Mouse (Mus musculus): ENCODE results near the gene Ppp1r13b. TPM values are rescaled to one million over a fixed set of nuclear protein-coding genes. Genes with fewer than 3 reads are reported as not detected.
A peak's percentile ranks its signal among the peaks of the same experiment; 100 is the strongest.

Gene Ppp1r13b
- total and polyA plus RNA-seq, 3 experiments, result 19.7 to 41.7 (median 28.1) TPM

- Histone ChIP-seq H3K9me3 (replicated peaks) (no peaks in the 10 kb centered on the region), H3K4me1 (ENCODE audit: insufficient read depth, low read depth, low read length) (no peaks in the 10 kb centered on the region), H3K36me3 (replicated peaks) (peaks cover 66% of the 10 kb centered on the region), H3K27me3 (ENCODE audit: insufficient read depth, low read length) (no peaks in the 10 kb centered on the region), H3K4me3 (ENCODE audit: low read depth, low read length) (no peak overlapping the region)
- TF ChIP-seq GATA2 (IDR thresholded peaks at IDR 0.05; ENCODE audit: borderline replicate concordance, low read depth, low read length), result no peak
- DNase-seq (ENCODE audit: low spot score) (no peak), ATAC-seq (ENCODE audit: extremely low read depth, insufficient number of reproducible peaks, low FRiP score, poor library complexity, severe bottlenecking) (no peak)
Measured at GRCm38 (mm10) chr12:111855448-111855847, 52.5 kb downstream of the Ppp1r13b start.

DNA sequence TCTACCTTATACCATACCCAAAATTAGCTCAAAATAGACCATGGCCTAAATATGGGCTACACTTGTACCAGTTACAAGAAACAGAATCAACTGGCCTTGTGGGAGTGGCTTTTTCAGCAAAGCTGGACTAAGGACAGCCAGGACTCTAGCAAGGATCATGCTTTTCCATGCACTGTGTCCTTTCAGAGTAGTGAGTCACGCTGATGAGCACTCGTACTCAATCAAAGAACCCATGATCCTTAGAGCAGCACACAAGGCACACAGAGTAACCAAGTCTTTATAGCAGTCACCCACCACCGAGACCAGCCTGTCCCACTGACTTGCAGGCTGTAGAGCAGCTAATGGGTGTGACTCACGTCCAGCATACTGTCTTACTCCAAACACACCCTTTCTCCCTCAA is 54.4 kb downstream of the Ppp1r13b start:
- no peaks in the 10 kb centered on the region for H3K27me3 ChIP-seq (ENCODE audit: insufficient read depth, low read length)

GRCm38 (mm10) chr12:111853011-111853436 is 54.9 kb downstream of the Ppp1r13b start:
- ATAC-seq (ENCODE audit: extremely low read depth, insufficient number of reproducible peaks, low FRiP score, poor library complexity, severe bottlenecking), result no peak
- Histone ChIP-seq H3K4me3 (ENCODE audit: low read depth, low read length) (no peak overlapping the region), H3K27me3 (ENCODE audit: insufficient read depth, low read length) (no peaks in the 10 kb centered on the region), H3K9me3 (replicated peaks) (peaks cover 4% of the 10 kb centered on the region; the same call in 1 of the 2 replicates), H3K4me1 (ENCODE audit: insufficient read depth, low read depth, low read length) (peaks cover 4% of the 10 kb centered on the region), H3K36me3 (replicated peaks) (peaks cover 71% of the 10 kb centered on the region)
- TF ChIP-seq GATA2 (IDR thresholded peaks at IDR 0.05; ENCODE audit: borderline replicate concordance, low read depth, low read length) (no peak), GATA1 (IDR thresholded peaks at IDR 0.05; ENCODE audit: borderline replicate concordance, low read length) (no peak)
- no peak for DNase-seq (ENCODE audit: low spot score)

More for the DNA sequence above, 54.4 kb downstream of the Ppp1r13b start:
- H3K4me3 ChIP-seq (ENCODE audit: low read depth, low read length), result no peak overlapping the region
- DNase-seq (ENCODE audit: low spot score) (no peak), ATAC-seq (ENCODE audit: extremely low read depth, insufficient number of reproducible peaks, low FRiP score, poor library complexity, severe bottlenecking) (no peak)
- H3K9me3 ChIP-seq (replicated peaks), result peaks cover 4% of the 10 kb centered on the region; the same call in 1 of the 2 replicates
- TF ChIP-seq CTCF (IDR thresholded peaks at IDR 0.05; ENCODE audit: low read depth, low read length) (no peak), POLR2AphosphoS5 (IDR thresholded peaks at IDR 0.05; ENCODE audit: insufficient replicate concordance, low read depth, low read length) (no peak), GATA2 (IDR thresholded peaks at IDR 0.05; ENCODE audit: borderline replicate concordance, low read depth, low read length) (no peak), GATA1 (IDR thresholded peaks at IDR 0.05; ENCODE audit: borderline replicate concordance, low read length) (no peak), TAL1 (conservative IDR thresholded peaks at IDR 0.05; ENCODE audit: low read depth, low read length) (no peak)
- peaks cover 71% of the 10 kb centered on the region for H3K36me3 ChIP-seq (replicated peaks)
- peaks cover 2% of the 10 kb centered on the region for H3K4me1 ChIP-seq (ENCODE audit: insufficient read depth, low read depth, low read length)

- no peak for TF ChIP-seq GATA2 (IDR thresholded peaks at IDR 0.05; ENCODE audit: borderline replicate concordance, low read depth, low read length)
- no peak for TF ChIP-seq POLR2AphosphoS5 (IDR thresholded peaks at IDR 0.05; ENCODE audit: insufficient replicate concordance, low read depth, low read length)
- TF ChIP-seq CTCF (IDR thresholded peaks at IDR 0.05; ENCODE audit: low read depth, low read length), result no peak
- Histone ChIP-seq H3K27me3 (ENCODE audit: insufficient read depth, low read length) (no peaks in the 10 kb centered on the region), H3K36me3 (replicated peaks) (peaks cover 66% of the 10 kb centered on the region), H3K4me3 (ENCODE audit: low read depth, low read length) (no peak overlapping the region), H3K9me3 (replicated peaks) (peaks cover 4% of the 10 kb centered on the region; the same call in 1 of the 2 replicates), H3K4me1 (ENCODE audit: insufficient read depth, low read depth, low read length) (peaks cover 8% of the 10 kb centered on the region)
- DNase-seq (ENCODE audit: low spot score), result no peak
- ATAC-seq (ENCODE audit: extremely low read depth, insufficient number of reproducible peaks, low FRiP score, poor library complexity, severe bottlenecking), result no peak
Measured at GRCm38 (mm10) chr12:111851745-111852144, 56.2 kb downstream of the Ppp1r13b start.

GRCm38 (mm10) chr12:111851235-111851634 is 56.7 kb downstream of the Ppp1r13b start:
- ATAC-seq (ENCODE audit: extremely low read depth, insufficient number of reproducible peaks, low FRiP score, poor library complexity, severe bottlenecking), result no peak
- Histone ChIP-seq H3K4me3 (ENCODE audit: low read depth, low read length) (no peak overlapping the region), H3K36me3 (replicated peaks) (peaks cover 64% of the 10 kb centered on the region), H3K4me1 (ENCODE audit: insufficient read depth, low read depth, low read length) (peaks cover 9% of the 10 kb centered on the region), H3K27me3 (ENCODE audit: insufficient read depth, low read length) (no peaks in the 10 kb centered on the region), H3K9me3 (replicated peaks) (peaks cover 4% of the 10 kb centered on the region; the same call in 1 of the 2 replicates)
- no peak for DNase-seq (ENCODE audit: low spot score)
- TF ChIP-seq CTCF (IDR thresholded peaks at IDR 0.05; ENCODE audit: low read depth, low read length) (peak; percentile 28; the same call in 1 of the 2 replicates), TAL1 (conservative IDR thresholded peaks at IDR 0.05; ENCODE audit: low read depth, low read length) (no peak)

DNA sequence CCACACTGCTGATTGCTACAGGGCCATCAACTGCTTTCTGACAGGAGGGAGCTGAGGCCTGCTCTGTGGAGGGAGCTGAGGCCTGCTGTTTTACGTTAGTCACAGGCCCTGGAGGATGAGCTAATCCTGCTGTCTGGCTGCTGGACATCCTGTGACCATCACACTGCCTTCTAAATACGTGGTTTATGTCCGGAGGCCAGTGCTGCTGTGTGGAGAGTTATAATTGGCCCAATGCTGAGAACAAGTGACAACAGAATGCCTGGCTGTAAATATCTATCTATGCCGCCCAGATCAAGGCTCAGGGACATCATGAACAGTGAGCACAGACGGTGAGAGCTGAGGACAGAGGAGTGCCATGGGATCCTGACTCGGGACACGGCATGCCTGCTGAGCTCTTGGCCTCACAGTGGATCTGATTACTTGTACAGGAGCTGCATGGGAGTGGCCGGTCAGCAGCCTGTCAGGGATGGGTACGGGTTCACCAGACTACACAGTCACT is 59.6 kb downstream of the Ppp1r13b start:
- peaks cover 16% of the 10 kb centered on the region for H3K4me1 ChIP-seq (ENCODE audit: insufficient read depth, low read depth, low read length)
- no peaks in the 10 kb centered on the region for H3K27me3 ChIP-seq (ENCODE audit: insufficient read depth, low read length)
- ATAC-seq (ENCODE audit: extremely low read depth, insufficient number of reproducible peaks, low FRiP score, poor library complexity, severe bottlenecking) (no peak), DNase-seq (ENCODE audit: low spot score) (no peak)
- peaks cover 61% of the 10 kb centered on the region for H3K36me3 ChIP-seq (replicated peaks)
- H3K9me3 ChIP-seq (replicated peaks), result peaks cover 4% of the 10 kb centered on the region; the same call in 1 of the 2 replicates
- TF ChIP-seq POLR2AphosphoS5 (IDR thresholded peaks at IDR 0.05; ENCODE audit: insufficient replicate concordance, low read depth, low read length) (no peak), GATA1 (IDR thresholded peaks at IDR 0.05; ENCODE audit: borderline replicate concordance, low read length) (no peak), CTCF (IDR thresholded peaks at IDR 0.05; ENCODE audit: low read depth, low read length) (no peak), TAL1 (conservative IDR thresholded peaks at IDR 0.05; ENCODE audit: low read depth, low read length) (no peak), GATA2 (IDR thresholded peaks at IDR 0.05; ENCODE audit: borderline replicate concordance, low read depth, low read length) (no peak)
- H3K4me3 ChIP-seq (ENCODE audit: low read depth, low read length), result no peak overlapping the region

DNA sequence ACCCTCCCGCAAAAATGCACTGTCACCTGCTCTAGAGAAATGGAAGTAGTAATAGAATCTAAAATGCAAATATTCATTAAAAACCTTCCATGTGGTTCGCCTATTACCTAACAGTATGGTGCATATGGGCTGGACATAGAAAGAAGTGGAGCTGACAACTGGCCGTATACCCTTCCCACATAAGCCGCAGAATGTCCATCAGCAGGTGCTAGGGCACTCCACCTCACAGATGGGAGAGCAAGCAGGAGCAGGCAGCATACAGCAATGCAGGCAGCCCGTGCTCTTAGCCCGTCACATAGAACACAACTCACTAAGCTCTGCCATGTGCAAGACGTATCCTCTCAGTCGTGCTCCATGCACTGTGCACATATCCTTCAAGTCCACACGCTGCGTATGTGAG is 61.1 kb downstream of the Ppp1r13b start:
- no peak for ATAC-seq (ENCODE audit: extremely low read depth, insufficient number of reproducible peaks, low FRiP score, poor library complexity, severe bottlenecking)
- peaks cover 68% of the 10 kb centered on the region for H3K36me3 ChIP-seq (replicated peaks)
- H3K4me3 ChIP-seq (ENCODE audit: low read depth, low read length), result no peak overlapping the region
- TF ChIP-seq POLR2AphosphoS5 (IDR thresholded peaks at IDR 0.05; ENCODE audit: insufficient replicate concordance, low read depth, low read length), result 0 out of 2 replicates have a peak, but pooled peaks have one; percentile 36
- TF ChIP-seq GATA1 (IDR thresholded peaks at IDR 0.05; ENCODE audit: borderline replicate concordance, low read length), result no peak
- H3K27me3 ChIP-seq (ENCODE audit: insufficient read depth, low read length), result no peaks in the 10 kb centered on the region
- peaks cover 24% of the 10 kb centered on the region for H3K4me1 ChIP-seq (ENCODE audit: insufficient read depth, low read depth, low read length)
- no peak for DNase-seq (ENCODE audit: low spot score)
- H3K9me3 ChIP-seq (replicated peaks), result peaks cover 4% of the 10 kb centered on the region; the same call in 1 of the 2 replicates
